Mouse (Mus musculus): Measurements from ENCODE around the gene Cdyl2.
A peak's percentile ranks its signal among the peaks of the same experiment; 100 is the strongest.

Cdyl2 gene

GRCm38 (mm10) chr8:116623591-116623990, 109.2 kb downstream of the Cdyl2 start:
- no peak for DNase-seq (ENCODE audit: low read depth, low spot score)

- DNase-seq (ENCODE audit: low read depth, low spot score): no peak
Observed at GRCm38 (mm10) chr8:116622326-116622725, 110.5 kb downstream of the Cdyl2 start.

GRCm38 (mm10) chr8:116621158-116621961, 111.4 kb downstream of the Cdyl2 start:
- no peak for DNase-seq (ENCODE audit: low read depth, low spot score)

GRCm38 (mm10) chr8:116619686-116620320, 113.0 kb downstream of the Cdyl2 start:
- no peak for DNase-seq (ENCODE audit: low read depth, low spot score)

GRCm38 (mm10) chr8:116619221-116619620, 113.6 kb downstream of the Cdyl2 start:
- no peak for DNase-seq (ENCODE audit: low read depth, low spot score)

GRCm38 (mm10) chr8:116618797-116619196, 114.0 kb downstream of the Cdyl2 start:
- DNase-seq (ENCODE audit: low read depth, low spot score): no peak

GRCm38 (mm10) chr8:116617891-116618290, 114.9 kb downstream of the Cdyl2 start:
- no peak for DNase-seq (ENCODE audit: low read depth, low spot score)

GRCm38 (mm10) chr8:116616369-116616768, 116.4 kb downstream of the Cdyl2 start:
- no peak for DNase-seq (ENCODE audit: low read depth, low spot score)

GRCm38 (mm10) chr8:116614901-116615300, 117.9 kb downstream of the Cdyl2 start:
- DNase-seq (ENCODE audit: low read depth, low spot score): no peak

- no peak for DNase-seq (ENCODE audit: low read depth, low spot score)
Observed at GRCm38 (mm10) chr8:116606171-116606570, 126.6 kb downstream of the Cdyl2 start.

- DNase-seq (ENCODE audit: low read depth, low spot score): peak; percentile 9
Observed at GRCm38 (mm10) chr8:116602806-116603205, 130.0 kb downstream of the Cdyl2 start.

- DNase-seq (ENCODE audit: low read depth, low spot score): no peak
Observed at GRCm38 (mm10) chr8:116599728-116600127, 133.1 kb downstream of the Cdyl2 start.

GRCm38 (mm10) chr8:116591226-116591625, 141.6 kb downstream of the Cdyl2 start:
- DNase-seq (ENCODE audit: low read depth, low spot score): no peak

- no peak for DNase-seq (ENCODE audit: low read depth, low spot score)
Observed at GRCm38 (mm10) chr8:116590546-116590945, 142.2 kb downstream of the Cdyl2 start.

- no peak for DNase-seq (ENCODE audit: low read depth, low spot score)
Observed at GRCm38 (mm10) chr8:116590106-116590505, 142.7 kb downstream of the Cdyl2 start.

GRCm38 (mm10) chr8:116587616-116588468, 144.9 kb downstream of the Cdyl2 start:
- DNase-seq (ENCODE audit: low read depth, low spot score): no peak

- DNase-seq (ENCODE audit: low read depth, low spot score): no peak
Observed at GRCm38 (mm10) chr8:116581318-116582019, 151.3 kb downstream of the Cdyl2 start.

- no peak for DNase-seq (ENCODE audit: low read depth, low spot score)
Observed at GRCm38 (mm10) chr8:116576732-116577131, 156.1 kb downstream of the Cdyl2 start.

- no peak for DNase-seq (ENCODE audit: low read depth, low spot score)
Observed at GRCm38 (mm10) chr8:116573085-116573484, 159.7 kb downstream of the Cdyl2 start.

GRCm38 (mm10) chr8:116552778-116553177, 180.0 kb downstream of the Cdyl2 start:
- no peak for DNase-seq (ENCODE audit: low read depth, low spot score)

- no peak for DNase-seq (ENCODE audit: low read depth, low spot score)
Observed at GRCm38 (mm10) chr8:116552255-116552654, 180.5 kb downstream of the Cdyl2 start.
